Mouse (Mus musculus) myocyte (in vitro differentiated cells): ENCODE data around the gene Pcx.

Source experiments
- CEBPB ChIP-seq: IDR thresholded peaks from 2 replicates; pipeline ENCODE4 v1.6.1; 2011; ENCODE audit warnings: mild to moderate bottlenecking, moderate library complexity; ENCODE audit not compliant: poor library complexity, insufficient read depth, severe bottlenecking
- E2F4 ChIP-seq: IDR thresholded peaks from one replicate; pipeline ENCODE4 v1.6.1; 2011; ENCODE audit warnings: mild to moderate bottlenecking, control low read depth, moderate library complexity; ENCODE audit not compliant: insufficient read depth
- MAX ChIP-seq: IDR thresholded peaks from one replicate; pipeline ENCODE4 v1.6.1; 2011; ENCODE audit warnings: low read depth, mild to moderate bottlenecking, control low read depth
- MYOD1 ChIP-seq, 3 experiments: IDR thresholded peaks; one replicate each; pipeline ENCODE4 v1.6.1; 2011; ENCODE audit warnings: control low read depth in 2 of 3, low read depth in 2 of 3, mild to moderate bottlenecking in 2 of 3, moderate library complexity in 1 of 3; ENCODE audit not compliant: insufficient read length in 2 of 3, control insufficient read depth in 1 of 3
- MYOG ChIP-seq, 3 experiments: IDR thresholded peaks; one replicate each; pipeline ENCODE4 v1.6.1; 2011; ENCODE audit warnings: control low read depth in 2 of 3, low read depth in 2 of 3, mild to moderate bottlenecking in 2 of 3; ENCODE audit not compliant: insufficient read length in 2 of 3, control insufficient read depth in 1 of 3, insufficient read depth in 1 of 3
- POLR2A ChIP-seq: IDR thresholded peaks from one replicate; pipeline ENCODE4 v1.6.1; 2011; ENCODE audit warnings: low read depth, mild to moderate bottlenecking, control low read depth, moderate library complexity; ENCODE audit not compliant: insufficient read length
- POLR2AphosphoS2 ChIP-seq: IDR thresholded peaks from one replicate; pipeline ENCODE4 v1.6.1; 2011; ENCODE audit warnings: low read depth, control low read depth; ENCODE audit not compliant: insufficient read length
- SRF ChIP-seq: IDR thresholded peaks from one replicate; pipeline ENCODE4 v1.6.1; 2011; ENCODE audit warnings: low read depth; ENCODE audit not compliant: control insufficient read depth, insufficient read length
- TCF12 ChIP-seq: IDR thresholded peaks from one replicate; pipeline ENCODE4 v1.6.1; 2011; ENCODE audit warnings: mild to moderate bottlenecking, control low read depth; ENCODE audit not compliant: poor library complexity, insufficient read depth, severe bottlenecking
- USF1 ChIP-seq: IDR thresholded peaks from one replicate; pipeline ENCODE4 v1.6.1; 2011; ENCODE audit warnings: low read depth, mild to moderate bottlenecking, control low read depth, moderate library complexity

GRCm38 (mm10) chr19:4620721-4621120, 110.4 kb downstream of the Pcx start:
- no peak for TF ChIP-seq MAX
- no peak for TF ChIP-seq POLR2A
- TF ChIP-seq MYOG (IDR thresholded peaks at IDR 0.05; ENCODE audit: control insufficient read depth in 1 of 3, insufficient read depth in 1 of 3, insufficient read length in 2 of 3, low read depth in 2 of 3): no peak
- TF ChIP-seq CEBPB: no peak
- TF ChIP-seq POLR2AphosphoS2: no peak
- no peak for TF ChIP-seq TCF12
- no peak for TF ChIP-seq USF1
- no peak for TF ChIP-seq MYOD1 (IDR thresholded peaks at IDR 0.05; ENCODE audit: control insufficient read depth in 1 of 3, insufficient read length in 2 of 3, low read depth in 2 of 3)
- no peak for TF ChIP-seq E2F4
- no peak for TF ChIP-seq SRF
